Mouse (Mus musculus) neural tube, embryonic 12.5 days (tissue): ENCODE data around the gene Chl1. TPM values are rescaled to one million over a fixed set of nuclear protein-coding genes. Genes with fewer than 3 reads are reported as not detected.

Source experiments
- ATAC-seq: fragments of 200-750 bp; cut with Nextera tagmentation; 2 replicates; pipeline ENCODE4 v1.8.0; 2017; ENCODE audit warnings: low read depth, mild to moderate bottlenecking, moderate TSS enrichment, moderate library complexity; ENCODE audit not compliant: low FRiP score
- H3K27ac ChIP-seq: fragments of 300-500 bp; sonication (generic); 2 replicates; pipeline ENCODE4 v1.5.1; 2016
- H3K27me3 ChIP-seq: fragments of 300-500 bp; sonication (generic); replicated peaks from 2 replicates; pipeline ENCODE4 v1.6.1; 2016; ENCODE audit warnings: mild to moderate bottlenecking
- H3K36me3 ChIP-seq: fragments of 300-500 bp; sonication (generic); 2 replicates; pipeline ENCODE4 v1.6.1; 2016; ENCODE audit warnings: mild to moderate bottlenecking
- H3K4me1 ChIP-seq: fragments of 300-500 bp; sonication (generic); 2 replicates; pipeline ENCODE4 v1.6.1; 2016
- H3K4me2 ChIP-seq: fragments of 300-500 bp; sonication (generic); replicated peaks from 2 replicates; pipeline ENCODE4 v1.6.1; 2016; ENCODE audit warnings: mild to moderate bottlenecking
- H3K4me3 ChIP-seq: fragments of 300-500 bp; sonication (generic); 2 replicates; pipeline ENCODE4 v1.5.1; 2016
- H3K9ac ChIP-seq: fragments of 300-500 bp; sonication (generic); 2 replicates; pipeline ENCODE4 v1.6.1; 2016; ENCODE audit warnings: mild to moderate bottlenecking
- H3K9me3 ChIP-seq: fragments of 300-500 bp; sonication (generic); 2 replicates; pipeline ENCODE4 v1.6.1; 2016; ENCODE audit warnings: mild to moderate bottlenecking
- WGBS: fragments of 180-500 bp; shearing (Covaris S2); methylation state at CpG from one replicate; pipeline ENCODE4 v1.1.7; 2016; 5-methylcytosine and 5-hydroxymethylcytosine counted together
- polyA plus RNA-seq: library from polyadenylated mRNA; unstranded; fragments of >200 nt; fragmentation: Nextera tagmentation; extraction: Ambion mirVana; gene quantifications from 2 replicates; pipeline ENCODE4 v1.2.1, GENCODE M21; 2016

Gene Chl1
- polyA plus RNA-seq, 1 experiment from 2014 or later = 39.0 TPM

- Histone ChIP-seq H3K9me3 (no peaks in the 10 kb centered on the region), H3K27ac (no peak overlapping the region), H3K9ac (no peak overlapping the region), H3K36me3 (no peaks in the 10 kb centered on the region), H3K4me3 (no peak overlapping the region), H3K27me3 (no peaks in the 10 kb centered on the region), H3K4me2 (no peak overlapping the region), H3K4me1 (no peaks in the 10 kb centered on the region)
- no peak for ATAC-seq
- WGBS = 80% methylated on average over 4 of the region's 4 CpGs
Measured at GRCm38 (mm10) chr6:103753891-103754290, 243.5 kb downstream of the Chl1 start.

- Histone ChIP-seq H3K36me3 (no peaks in the 10 kb centered on the region), H3K4me1 (no peaks in the 10 kb centered on the region), H3K4me2 (no peak overlapping the region), H3K27ac (no peak overlapping the region), H3K27me3 (no peaks in the 10 kb centered on the region), H3K4me3 (no peak overlapping the region), H3K9ac (no peak overlapping the region), H3K9me3 (0 out of 2 replicates have a peak, but pooled peaks cover 4% of the 10 kb centered on the region)
- 86% methylated on average over 3 of the region's 3 CpGs for WGBS
- ATAC-seq = no peak
Measured at GRCm38 (mm10) chr6:103766830-103767229, 256.4 kb downstream of the Chl1 start.

- no peak for ATAC-seq
Measured at GRCm38 (mm10) chr6:103781058-103781457, 270.7 kb downstream of the Chl1 start.

GRCm38 (mm10) chr6:103791077-103791632, 280.8 kb downstream of the Chl1 start:
- H3K9ac ChIP-seq = no peak overlapping the region
- no peaks in the 10 kb centered on the region for H3K27me3 ChIP-seq
- H3K4me3 ChIP-seq = no peak overlapping the region
- H3K27ac ChIP-seq = no peak overlapping the region
- H3K4me1 ChIP-seq = no peaks in the 10 kb centered on the region
- H3K36me3 ChIP-seq = no peaks in the 10 kb centered on the region
- no peak for ATAC-seq
- WGBS = 62% methylated on average over 2 of the region's 2 CpGs
- no peaks in the 10 kb centered on the region for H3K9me3 ChIP-seq
- no peak overlapping the region for H3K4me2 ChIP-seq

More at GRCm38 (mm10) chr6:103781058-103781457, 270.7 kb downstream of the Chl1 start:
- H3K4me2 ChIP-seq = no peak overlapping the region
- no peaks in the 10 kb centered on the region for H3K27me3 ChIP-seq
- no peaks in the 10 kb centered on the region for H3K36me3 ChIP-seq
- 78% methylated on average over 5 of the region's 5 CpGs for WGBS
- no peaks in the 10 kb centered on the region for H3K4me1 ChIP-seq
- H3K27ac ChIP-seq = no peak overlapping the region
- no peaks in the 10 kb centered on the region for H3K9me3 ChIP-seq
- no peak overlapping the region for H3K9ac ChIP-seq
- H3K4me3 ChIP-seq = no peak overlapping the region

GRCm38 (mm10) chr6:103795241-103795640, 284.9 kb downstream of the Chl1 start:
- Histone ChIP-seq H3K27ac (no peak overlapping the region), H3K36me3 (no peaks in the 10 kb centered on the region), H3K4me1 (no peaks in the 10 kb centered on the region), H3K27me3 (no peaks in the 10 kb centered on the region), H3K9ac (no peak overlapping the region), H3K4me3 (no peak overlapping the region), H3K4me2 (no peak overlapping the region), H3K9me3 (no peaks in the 10 kb centered on the region)
- WGBS = 72% methylated on average over 1 of the region's 1 CpGs
- no peak for ATAC-seq
